Mouse (Mus musculus): ENCODE measurements around the gene Fahd2a.

Fahd2a gene

DNA sequence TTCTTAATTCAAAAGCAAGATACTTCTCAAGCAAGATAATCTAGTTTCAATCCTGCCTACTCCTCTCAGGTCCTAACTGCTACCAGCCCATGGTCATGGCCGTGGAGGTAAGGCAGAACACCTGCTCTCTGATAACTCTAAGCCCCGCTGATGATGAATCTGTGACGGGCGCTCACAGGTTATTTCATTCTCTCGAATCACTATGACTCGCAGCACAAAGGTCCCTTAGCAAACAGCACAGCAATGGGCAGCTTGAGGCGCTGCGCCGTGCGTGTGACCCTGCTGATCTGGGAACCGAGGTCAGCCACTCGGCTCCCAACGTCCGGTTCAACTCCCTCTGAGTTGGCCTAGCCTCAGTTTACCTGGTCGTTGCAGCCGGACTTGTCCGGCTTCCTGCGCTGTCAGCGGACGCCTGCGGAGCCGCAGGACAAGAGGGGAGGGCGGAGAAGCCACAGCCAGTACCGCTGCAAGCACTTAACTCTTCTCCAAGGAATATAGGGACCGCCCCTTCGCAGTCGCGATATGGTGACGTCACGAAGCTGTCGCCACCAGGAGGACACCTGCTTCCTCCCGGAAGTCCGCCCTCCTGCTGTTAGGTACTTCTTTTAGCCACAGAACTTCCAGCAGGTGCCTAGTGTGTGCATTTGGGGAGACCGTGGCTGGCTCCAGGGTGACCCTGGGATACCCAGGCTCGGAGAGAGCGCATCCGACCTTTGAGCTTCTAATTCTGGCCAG, at the start of gene Fahd2a:
Gene Fahd2a (minus strand): TSS at position 511 of the 735 bp plus-strand sequence.
- peak; percentile 90 to 92 for DNase-seq

DNA sequence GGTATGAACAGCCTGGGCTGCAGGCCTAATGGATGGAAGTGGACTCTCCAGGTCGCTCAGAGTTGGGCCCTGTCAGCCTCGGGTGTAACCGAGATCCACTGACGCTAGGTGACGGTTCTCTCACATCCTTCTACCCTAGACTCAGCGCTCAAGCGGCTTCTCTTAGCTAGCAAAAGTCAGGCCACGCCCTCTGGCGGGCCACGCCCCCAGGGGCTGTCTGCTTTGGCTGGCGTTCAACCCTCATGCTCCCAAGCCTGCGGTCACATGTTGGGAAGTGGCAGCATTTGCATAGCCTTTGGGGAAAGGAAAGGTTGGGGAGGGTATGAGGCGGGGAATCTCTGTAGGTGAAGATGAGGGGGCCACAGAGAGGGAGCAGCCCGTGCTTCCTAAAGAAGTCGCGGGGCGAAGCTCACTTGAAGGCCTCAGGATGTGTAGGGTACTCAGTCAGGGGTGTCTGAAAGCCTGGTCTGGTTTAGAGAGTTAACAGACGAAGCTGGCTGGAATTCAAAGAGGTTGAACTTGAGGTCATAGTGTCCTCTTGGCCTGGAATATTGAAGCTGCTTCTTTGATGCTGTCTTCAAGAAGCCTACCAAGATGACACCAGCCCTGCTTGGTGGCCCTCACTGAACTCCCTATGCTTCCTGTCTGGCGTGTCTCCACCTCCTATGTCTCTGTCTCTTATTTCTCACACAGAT, 40.3 kb upstream of the Fahd2a start:
- DNase-seq: no peak

DNA sequence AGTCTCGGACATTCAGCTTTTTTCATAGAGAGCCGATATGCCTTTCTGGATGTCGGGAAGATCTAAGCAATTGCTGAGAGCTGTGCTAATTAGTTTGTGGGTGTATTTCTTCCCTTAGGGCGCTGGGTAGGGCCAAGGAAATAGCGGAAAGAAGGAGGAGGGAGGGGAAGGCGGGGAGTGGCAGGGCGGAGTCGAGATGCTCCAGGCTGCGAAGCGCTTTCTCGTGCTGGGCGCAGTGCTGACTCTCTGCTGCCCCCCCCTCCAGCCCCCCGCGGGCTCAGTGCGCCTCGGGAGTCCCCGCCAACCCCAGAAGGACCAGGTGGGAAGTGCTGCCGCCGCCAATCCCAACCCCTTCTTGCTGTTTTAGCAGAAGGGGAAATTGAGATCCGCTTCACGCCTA, 38.6 kb upstream of the Fahd2a start:
- DNase-seq: peak; percentile 41 to 45

DNA sequence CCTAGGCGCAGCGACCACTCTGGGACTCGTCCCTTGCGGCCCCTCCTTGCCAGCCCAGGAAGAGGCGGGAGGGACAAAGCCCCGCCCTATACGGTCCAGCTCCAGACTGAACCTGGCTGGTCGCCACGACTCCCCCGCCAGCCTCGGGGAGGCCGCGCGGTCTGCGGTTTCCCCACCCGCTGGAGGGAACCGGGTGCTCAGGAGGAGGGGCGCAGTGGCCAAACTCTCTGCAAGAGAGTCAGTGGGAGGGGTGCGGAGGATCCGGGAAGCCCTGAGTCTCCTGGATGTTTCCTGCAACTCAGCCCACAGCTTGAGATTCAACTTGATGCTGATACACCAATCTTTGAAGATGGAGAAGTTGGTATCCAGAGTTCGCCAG, 38.2 kb upstream of the Fahd2a start:
- peak; percentile 58 to 62 for DNase-seq

DNA sequence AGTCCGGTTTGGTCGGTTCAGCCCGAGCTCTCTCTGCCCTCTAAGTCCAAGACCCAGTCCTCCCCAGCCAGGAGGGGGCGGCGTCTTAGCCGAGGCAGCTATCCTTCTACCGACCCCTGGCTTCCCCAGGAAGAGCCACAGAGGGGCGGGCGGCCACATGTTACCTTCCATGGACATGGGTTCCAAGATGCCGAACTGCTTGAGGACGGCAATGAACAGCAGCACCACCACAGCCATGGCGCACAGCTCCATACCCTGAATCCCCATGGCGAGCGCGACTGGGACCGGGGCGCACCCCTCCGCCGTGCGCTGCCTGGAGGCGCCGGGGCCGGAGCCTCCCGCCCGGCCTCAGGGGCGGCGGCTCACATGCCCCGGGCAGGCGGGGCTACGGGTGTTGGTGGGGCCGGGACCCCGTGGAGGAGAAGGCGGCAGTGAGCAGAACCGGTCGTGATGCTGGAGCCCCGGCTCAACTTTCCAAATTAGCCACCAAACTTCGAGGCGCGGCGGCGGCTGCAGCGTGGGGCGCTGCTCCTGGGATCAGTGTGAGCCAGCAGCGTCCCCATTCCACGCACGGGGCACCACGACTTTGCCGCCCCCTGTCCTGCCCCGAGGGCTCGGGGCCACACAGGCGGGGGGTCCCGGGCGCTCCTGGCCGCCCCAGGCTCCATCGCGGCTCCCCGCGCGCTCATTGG, 37.6 kb upstream of the Fahd2a start:
- DNase-seq: no peak

GRCm38 (mm10) chr2:127479763-127480162, 35.4 kb upstream of the Fahd2a start:
- DNase-seq: peak in 1 of 2 experiments; percentile 40

GRCm38 (mm10) chr2:127479210-127479609, 34.8 kb upstream of the Fahd2a start:
- DNase-seq: no peak

GRCm38 (mm10) chr2:127472279-127472678, 27.9 kb upstream of the Fahd2a start:
- DNase-seq: no peak

- DNase-seq: no peak
Observed at GRCm38 (mm10) chr2:127471281-127471680, 26.9 kb upstream of the Fahd2a start.

DNA sequence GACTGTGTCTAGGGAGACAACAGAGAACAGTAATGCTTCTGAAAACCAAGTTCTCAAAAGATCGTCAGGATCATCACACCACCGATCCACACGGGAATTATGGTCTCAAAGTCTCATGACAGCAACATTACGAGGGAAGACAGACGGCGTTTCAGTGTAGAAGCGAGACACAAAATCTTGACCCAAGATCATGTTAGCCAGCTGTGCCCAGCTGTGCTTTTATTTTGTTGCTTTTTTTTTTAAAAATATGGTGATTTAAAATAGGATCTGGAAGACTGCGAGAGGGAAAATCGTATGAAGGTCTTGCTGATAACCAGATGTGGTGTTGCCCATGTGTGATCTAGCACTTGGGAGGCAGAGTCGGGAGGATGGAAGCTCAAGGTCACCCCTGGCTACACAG, 26.3 kb upstream of the Fahd2a start:
- DNase-seq: no peak

GRCm38 (mm10) chr2:127470183-127470582, 25.8 kb upstream of the Fahd2a start:
- DNase-seq: no peak

DNA sequence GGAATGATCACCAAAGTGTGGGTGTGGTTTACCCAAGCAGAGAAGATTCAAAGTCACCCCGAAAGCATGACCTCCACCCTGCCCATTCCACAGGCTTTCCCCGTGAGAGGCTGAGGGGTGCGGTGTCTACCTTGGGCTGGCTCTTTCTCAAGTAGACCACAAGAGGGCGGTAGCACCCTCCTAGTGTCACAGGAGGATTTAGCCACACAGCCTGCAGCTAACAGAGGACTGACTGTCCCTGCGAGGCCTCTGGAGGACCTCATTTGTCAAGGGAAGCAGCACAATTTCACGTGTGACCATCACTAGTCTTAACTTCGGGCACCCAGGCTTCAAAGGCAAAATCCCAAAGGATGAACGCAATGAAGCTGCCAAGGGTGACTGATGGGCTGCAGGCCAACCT, 17.9 kb upstream of the Fahd2a start:
- peak; percentile 75 to 78 for DNase-seq

- no peak for DNase-seq
Observed at GRCm38 (mm10) chr2:127461351-127461750, 17.0 kb upstream of the Fahd2a start.

- peak; percentile 45 to 47 for DNase-seq
Observed at GRCm38 (mm10) chr2:127459341-127459740, 15.0 kb upstream of the Fahd2a start.

DNA sequence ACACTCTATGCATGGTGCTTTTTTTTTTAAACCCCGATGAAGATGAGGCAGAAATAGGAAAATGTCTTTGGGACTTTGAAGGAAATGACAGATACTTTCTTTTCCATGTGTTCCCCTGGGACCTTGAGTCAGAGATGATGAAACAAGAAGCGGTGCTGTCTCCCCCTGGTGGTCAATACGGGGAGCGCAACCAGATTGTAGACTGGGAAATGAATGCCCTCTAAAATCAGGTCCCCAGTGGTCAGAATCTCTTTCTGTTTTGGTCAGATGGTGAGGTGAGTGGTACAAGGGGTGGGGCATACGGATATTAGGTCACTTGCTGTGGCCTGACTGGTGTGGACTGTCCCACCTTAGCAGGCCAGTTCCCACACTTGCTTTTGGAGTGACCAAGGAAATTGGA, 9.4 kb upstream of the Fahd2a start:
- DNase-seq: peak; percentile 71 to 78

DNA sequence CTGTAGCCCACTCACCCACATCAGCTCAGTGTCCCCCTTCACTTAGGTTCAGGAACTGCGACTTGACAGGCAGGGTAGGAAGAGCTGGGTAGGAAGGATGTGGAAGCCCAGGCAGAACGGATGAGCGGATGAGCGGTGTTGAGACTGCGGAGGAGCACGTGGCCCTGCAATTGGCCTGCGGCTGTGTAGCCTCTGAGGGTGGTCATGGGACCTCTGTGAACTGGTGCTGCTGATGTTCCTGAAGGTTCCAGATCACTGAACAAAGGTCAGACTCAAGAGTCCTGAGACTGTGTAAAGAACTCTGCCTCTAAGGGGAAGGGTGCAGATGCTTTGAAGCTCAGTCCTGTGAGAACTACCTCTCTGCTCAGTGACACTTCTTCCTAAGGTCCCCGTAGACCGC, 8.8 kb upstream of the Fahd2a start:
- no peak for DNase-seq

DNA sequence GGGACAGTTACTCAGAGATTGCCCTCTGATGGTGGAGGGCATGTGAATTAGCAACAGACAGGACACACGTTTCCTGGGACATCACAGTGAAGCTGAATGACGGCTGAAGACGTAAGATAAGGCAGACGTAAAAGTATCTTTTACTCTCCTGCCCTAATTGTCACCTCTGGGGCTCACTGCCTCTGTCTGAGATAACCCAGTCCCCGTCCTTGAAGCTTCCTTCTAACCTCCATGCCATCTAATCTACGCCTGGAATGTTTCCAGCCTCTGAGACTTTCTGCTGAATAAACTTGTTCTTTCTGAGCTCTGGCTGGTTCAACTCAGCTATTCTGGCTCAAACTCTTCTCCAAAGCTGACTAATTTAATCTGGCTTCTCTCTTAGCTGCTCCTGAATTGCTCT, 7.4 kb upstream of the Fahd2a start:
- DNase-seq: no peak

DNA sequence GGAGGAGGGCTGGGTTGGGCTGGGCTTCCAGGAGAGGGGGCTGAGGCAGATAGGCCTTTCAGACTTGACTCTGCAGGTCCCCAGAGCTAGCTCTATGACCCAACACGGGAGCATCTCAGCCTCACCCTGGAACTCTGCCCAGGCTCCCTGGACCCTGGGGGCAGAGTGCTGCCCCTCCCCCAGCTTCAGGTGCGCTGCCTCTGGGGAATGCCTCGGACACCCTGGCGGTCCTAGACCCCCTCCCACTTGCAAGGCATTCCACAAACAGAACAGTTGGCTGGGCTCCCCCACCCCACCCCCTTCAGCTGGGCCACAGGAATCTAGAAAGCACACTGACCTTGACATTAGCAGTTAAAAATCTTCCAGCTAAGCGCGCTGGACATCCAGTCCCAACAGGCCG, 5.3 kb upstream of the Fahd2a start:
- DNase-seq: no peak

DNA sequence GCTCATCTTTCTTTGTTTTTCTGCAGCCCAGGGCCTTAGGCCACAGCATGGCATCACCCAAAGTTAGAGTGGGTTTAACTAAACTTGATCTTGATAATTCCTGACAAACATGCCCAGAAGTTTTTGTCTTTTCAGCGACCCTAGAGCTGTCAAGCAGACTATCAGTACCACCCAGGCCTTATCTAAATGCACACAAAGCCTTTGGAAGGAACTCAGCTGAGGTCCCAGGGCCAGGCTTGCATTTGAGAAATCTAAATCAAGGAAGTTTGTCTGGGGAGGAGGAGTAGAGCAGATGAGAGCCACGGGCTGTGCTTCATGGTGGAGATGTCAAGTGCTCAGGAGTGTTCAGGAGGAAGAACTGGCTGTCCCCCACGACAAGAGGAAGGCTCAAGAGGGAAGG, 2.5 kb upstream of the Fahd2a start:
- no peak for DNase-seq

DNA sequence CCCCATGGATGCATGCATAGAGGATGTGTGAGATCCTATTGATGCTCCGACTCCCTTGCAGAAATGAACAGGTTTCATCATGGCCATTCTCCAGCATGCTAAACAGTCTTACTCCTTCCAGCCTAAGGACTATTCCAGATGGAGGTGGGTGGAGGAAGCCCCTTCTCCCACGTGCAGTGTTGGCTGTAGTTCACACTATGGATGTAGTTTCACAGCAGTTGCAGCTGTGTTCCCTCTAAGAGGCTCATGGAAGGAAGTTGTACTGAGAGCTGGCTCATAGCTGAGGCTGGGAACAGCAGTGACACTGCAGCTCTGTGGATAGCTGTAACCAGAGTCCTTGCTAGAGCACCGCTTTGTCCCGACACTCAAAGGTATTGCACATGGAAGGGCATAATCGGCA, 6.7 kb downstream of the Fahd2a start:
- DNase-seq: no peak

- DNase-seq: no peak
Observed at GRCm38 (mm10) chr2:127435554-127435953, 8.8 kb downstream of the Fahd2a start.

GRCm38 (mm10) chr2:127435135-127435534, 9.2 kb downstream of the Fahd2a start:
- no peak for DNase-seq

- peak in 1 of 2 experiments; percentile 29 for DNase-seq
Observed at GRCm38 (mm10) chr2:127433487-127434295, 10.7 kb downstream of the Fahd2a start.
